Mouse (Mus musculus) hindbrain, postnatal 0 days (tissue): ENCODE measurements around the gene Zbtb20. TPM values are rescaled to one million over a fixed set of nuclear protein-coding genes. Genes with fewer than 3 reads are reported as not detected.

Source experiments
- ATAC-seq: fragments of 200-750 bp; cut with Nextera tagmentation; 2 replicates; pipeline ENCODE4 v1.8.0; 2017; ENCODE audit warnings: mild to moderate bottlenecking, moderate TSS enrichment, moderate library complexity
- DNase-seq: peaks from one replicate; pipeline ENCODE4 v3.0.0-alpha.2; 2015; ENCODE audit warnings: low spot score
- H3K27ac ChIP-seq: fragments of 300-500 bp; sonication (generic); 2 replicates; pipeline ENCODE4 v1.5.1; 2014; ENCODE audit warnings: mild to moderate bottlenecking
- H3K27me3 ChIP-seq: fragments of 300-500 bp; sonication (generic); 2 replicates; pipeline ENCODE4 v1.6.1; 2014; ENCODE audit warnings: low read length, mixed read lengths; ENCODE audit not compliant: insufficient read depth
- H3K36me3 ChIP-seq: fragments of 300-500 bp; sonication (generic); 2 replicates; pipeline ENCODE4 v1.6.1; 2014; ENCODE audit warnings: low read length, mixed read lengths; ENCODE audit not compliant: insufficient read depth
- H3K4me1 ChIP-seq: fragments of 300-500 bp; sonication (generic); 2 replicates; pipeline ENCODE4 v1.6.1; 2014; ENCODE audit warnings: antibody characterized with exemption, low read length, mixed read lengths; ENCODE audit not compliant: insufficient read depth
- H3K4me2 ChIP-seq: fragments of 300-500 bp; sonication (generic); 2 replicates; pipeline ENCODE4 v1.6.1; 2014; ENCODE audit warnings: low read depth, mild to moderate bottlenecking, low read length, moderate library complexity, mixed read lengths
- H3K4me3 ChIP-seq: fragments of 300-500 bp; sonication (generic); 2 replicates; pipeline ENCODE4 v1.5.1; 2014; ENCODE audit warnings: low read length
- H3K9ac ChIP-seq: fragments of 300-500 bp; sonication (generic); replicated peaks from 2 replicates; pipeline ENCODE4 v1.6.1; 2014; ENCODE audit warnings: mild to moderate bottlenecking, low read length, moderate library complexity, mixed read lengths
- H3K9me3 ChIP-seq: fragments of 300-500 bp; sonication (generic); 2 replicates; pipeline ENCODE4 v1.6.1; 2016; ENCODE audit warnings: low read length, mixed read lengths
- CTCF ChIP-seq: IDR thresholded peaks from 2 replicates; pipeline ENCODE4 v1.5.1; 2016; ENCODE audit warnings: antibody characterized with exemption, control low read depth, low read depth
- WGBS: fragments of 180-500 bp; shearing (Covaris S2); extraction: QIAGEN DNeasy Blood & Tissue Kit; methylation state at CpG from one replicate; pipeline ENCODE4 v1.1.7; 2014; 5-methylcytosine and 5-hydroxymethylcytosine counted together
- polyA plus RNA-seq: library from polyadenylated mRNA; unstranded; fragments of >200 nt; fragmentation: Nextera tagmentation; extraction: Ambion mirVana; gene quantifications from 2 replicates; pipeline ENCODE4 v1.2.1, GENCODE M21; 2015
- total RNA-seq: library from RNA; depleted of rRNA; stranded (reverse); fragments of >200 nt; gene quantifications from 2 replicates; pipeline ENCODE4 v1.2.3, GENCODE M21; 2014

The Zbtb20 gene
- total and polyA plus RNA-seq, 2 experiments from 2014 or later, result 35.2 to 38.0 TPM

GRCm38 (mm10) chr16:43510516-43510915 is 634.8 kb downstream of the Zbtb20 start:
- ATAC-seq, result 0 out of 2 replicates have a peak, but pooled peaks have one; percentile 54
- H3K27me3 ChIP-seq, result no peaks in the 10 kb centered on the region
- H3K4me3 ChIP-seq, result no peak overlapping the region; the same call in 1 of the 2 replicates
- H3K4me1 ChIP-seq, result no peaks in the 10 kb centered on the region; the same call in 1 of the 2 replicates
- peak; percentile 44 for TF ChIP-seq CTCF
- peak overlapping the region; percentile 41 for H3K4me2 ChIP-seq
- no peaks in the 10 kb centered on the region for H3K36me3 ChIP-seq
- WGBS, result 55% methylated on average over 5 of the region's 5 CpGs
- no peaks in the 10 kb centered on the region for H3K9me3 ChIP-seq
- peak overlapping the region; percentile 51 for H3K27ac ChIP-seq
- peak overlapping the region; percentile 17; the same call in 1 of the 2 replicates for H3K9ac ChIP-seq
- DNase-seq, result peak; percentile 63

GRCm38 (mm10) chr16:43511531-43511930 is 635.9 kb downstream of the Zbtb20 start:
- H3K27ac ChIP-seq, result no peak overlapping the region
- no peaks in the 10 kb centered on the region for H3K9me3 ChIP-seq
- H3K4me1 ChIP-seq, result no peaks in the 10 kb centered on the region; the same call in 1 of the 2 replicates
- DNase-seq, result peak; percentile 28
- ATAC-seq, result no peak
- no peak overlapping the region for H3K4me2 ChIP-seq
- TF ChIP-seq CTCF, result no peak
- no peak overlapping the region for H3K4me3 ChIP-seq
- H3K9ac ChIP-seq, result no peak overlapping the region
- H3K27me3 ChIP-seq, result no peaks in the 10 kb centered on the region
- 56% methylated on average over 4 of the region's 4 CpGs for WGBS
- no peaks in the 10 kb centered on the region for H3K36me3 ChIP-seq

GRCm38 (mm10) chr16:43513933-43514332 is 638.3 kb downstream of the Zbtb20 start:
- no peaks in the 10 kb centered on the region for H3K9me3 ChIP-seq
- H3K4me1 ChIP-seq, result no peaks in the 10 kb centered on the region; the same call in 1 of the 2 replicates
- no peak overlapping the region for H3K4me3 ChIP-seq
- no peak for ATAC-seq
- no peaks in the 10 kb centered on the region for H3K27me3 ChIP-seq
- H3K9ac ChIP-seq, result no peak overlapping the region
- TF ChIP-seq CTCF, result no peak
- H3K36me3 ChIP-seq, result no peaks in the 10 kb centered on the region
- H3K4me2 ChIP-seq, result no peak overlapping the region
- H3K27ac ChIP-seq, result no peak overlapping the region
- DNase-seq, result no peak
- 92% methylated on average over 5 of the region's 5 CpGs for WGBS

- no peak overlapping the region for H3K9ac ChIP-seq
- TF ChIP-seq CTCF, result no peak
- DNase-seq, result no peak
- no peak overlapping the region for H3K4me2 ChIP-seq
- H3K27me3 ChIP-seq, result no peaks in the 10 kb centered on the region
- H3K4me3 ChIP-seq, result no peak overlapping the region
- H3K4me1 ChIP-seq, result no peaks in the 10 kb centered on the region; the same call in 1 of the 2 replicates
- no peaks in the 10 kb centered on the region for H3K9me3 ChIP-seq
- no peak for ATAC-seq
- peak overlapping the region; percentile 34 for H3K27ac ChIP-seq
- WGBS, result 64% methylated on average over 4 of the region's 4 CpGs
- H3K36me3 ChIP-seq, result no peaks in the 10 kb centered on the region
Observed at GRCm38 (mm10) chr16:43515538-43515937, 639.9 kb downstream of the Zbtb20 start.

GRCm38 (mm10) chr16:43520274-43520673 is 644.6 kb downstream of the Zbtb20 start:
- no peak for TF ChIP-seq CTCF
- Histone ChIP-seq H3K27me3 (no peaks in the 10 kb centered on the region), H3K4me3 (no peak overlapping the region), H3K36me3 (no peaks in the 10 kb centered on the region), H3K27ac (no peak overlapping the region), H3K9ac (no peak overlapping the region), H3K4me1 (peaks cover 4% of the 10 kb centered on the region; the same call in 1 of the 2 replicates), H3K4me2 (no peak overlapping the region), H3K9me3 (no peaks in the 10 kb centered on the region)
- WGBS, result 77% methylated on average over 2 of the region's 2 CpGs
- no peak for ATAC-seq
- DNase-seq, result no peak

GRCm38 (mm10) chr16:43522482-43522881 is 646.8 kb downstream of the Zbtb20 start:
- no peak for TF ChIP-seq CTCF
- H3K27me3 ChIP-seq, result no peaks in the 10 kb centered on the region
- H3K4me3 ChIP-seq, result no peak overlapping the region
- 55% methylated on average over 4 of the region's 4 CpGs for WGBS
- DNase-seq (peak; percentile 40), ATAC-seq (no peak)
- H3K4me2 ChIP-seq, result no peak overlapping the region
- H3K4me1 ChIP-seq, result peaks cover 4% of the 10 kb centered on the region; the same call in 1 of the 2 replicates
- no peak overlapping the region for H3K9ac ChIP-seq
- H3K9me3 ChIP-seq, result no peaks in the 10 kb centered on the region
- H3K27ac ChIP-seq, result 0 out of 2 replicates have a peak overlapping the region, but pooled peaks have one; percentile 11
- no peaks in the 10 kb centered on the region for H3K36me3 ChIP-seq

- 75% methylated on average over 9 of the region's 9 CpGs for WGBS
Observed at GRCm38 (mm10) chr16:43524179-43524578, 648.5 kb downstream of the Zbtb20 start.

More at GRCm38 (mm10) chr16:43524179-43524578, 648.5 kb downstream of the Zbtb20 start:
- no peak overlapping the region for H3K4me2 ChIP-seq
- H3K36me3 ChIP-seq, result no peaks in the 10 kb centered on the region
- DNase-seq (no peak), ATAC-seq (no peak)
- H3K9ac ChIP-seq, result no peak overlapping the region
- TF ChIP-seq CTCF, result no peak
- no peak overlapping the region for H3K27ac ChIP-seq
- H3K4me3 ChIP-seq, result no peak overlapping the region
- no peaks in the 10 kb centered on the region for H3K27me3 ChIP-seq
- peaks cover 4% of the 10 kb centered on the region; the same call in 1 of the 2 replicates for H3K4me1 ChIP-seq
- no peaks in the 10 kb centered on the region for H3K9me3 ChIP-seq
